Mouse (Mus musculus) hematopoietic stem cell, adult 5-6 weeks (primary cell): ENCODE measurements around the gene Sorbs1. TPM values are rescaled to one million over a fixed set of nuclear protein-coding genes. Genes with fewer than 3 reads are reported as not detected.

ENCODE experiments used
- ATAC-seq, 2 experiments: fragments of 125-278 bp in 1 of 2; replicated peaks in 1 of 2; 2 replicates each; pipeline ENCODE4 v1.8.0; 2016 to 2017; ENCODE audit warnings: inconsistent platforms in 2 of 2, mild to moderate bottlenecking in 2 of 2, moderate number of reproducible peaks in 2 of 2, low read depth in 1 of 2, moderate TSS enrichment in 1 of 2; ENCODE audit not compliant: low FRiP score in 2 of 2, poor library complexity in 2 of 2, severe bottlenecking in 2 of 2, insufficient read depth in 1 of 2, low TSS enrichment in 1 of 2
- total RNA-seq: library from RNA; stranded (forward); fragments of 172-1452, 232-1000 nt; gene quantifications from 2 replicates; pipeline ENCODE4 v1.2.3, GENCODE M21; 2017

The Sorbs1 gene
- total RNA-seq, 1 experiment from 2014 or later: 11.6 TPM

DNA sequence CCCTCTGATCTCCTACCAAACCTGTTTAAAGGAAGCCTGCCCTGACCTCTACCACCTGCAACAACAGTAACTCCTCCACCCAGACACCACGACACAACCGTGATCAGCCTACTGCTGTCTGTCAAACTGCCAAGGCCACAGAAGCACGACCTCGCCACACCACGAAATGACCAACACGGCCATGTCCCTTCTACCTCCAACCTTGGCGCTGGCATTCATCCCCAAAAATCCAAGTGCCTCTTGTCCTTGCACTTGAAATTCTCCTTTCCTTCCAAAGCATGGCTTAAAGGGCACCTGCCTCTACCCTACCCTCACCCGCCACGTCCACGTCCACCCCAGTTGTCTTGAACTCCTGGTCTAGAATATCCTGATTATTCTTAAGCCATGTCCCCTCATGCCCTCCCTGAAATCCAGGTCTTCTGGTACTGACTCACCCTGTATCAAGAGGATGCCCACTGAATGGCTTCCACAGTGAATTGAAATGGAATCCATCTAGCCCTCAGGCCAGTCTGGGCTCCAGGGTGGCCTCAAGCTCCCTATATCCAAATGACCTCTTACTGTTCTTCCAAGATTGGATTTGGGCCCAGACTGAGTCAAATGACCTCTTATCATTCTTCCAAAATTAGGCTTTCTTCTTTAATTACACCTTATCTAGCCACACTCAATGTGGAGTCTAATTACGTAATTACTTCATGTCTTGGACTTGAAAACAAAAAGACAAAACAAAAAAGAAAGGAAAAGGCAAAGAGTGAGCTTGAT, 16.9 kb downstream of the Sorbs1 start:
- ATAC-seq: no peak

DNA sequence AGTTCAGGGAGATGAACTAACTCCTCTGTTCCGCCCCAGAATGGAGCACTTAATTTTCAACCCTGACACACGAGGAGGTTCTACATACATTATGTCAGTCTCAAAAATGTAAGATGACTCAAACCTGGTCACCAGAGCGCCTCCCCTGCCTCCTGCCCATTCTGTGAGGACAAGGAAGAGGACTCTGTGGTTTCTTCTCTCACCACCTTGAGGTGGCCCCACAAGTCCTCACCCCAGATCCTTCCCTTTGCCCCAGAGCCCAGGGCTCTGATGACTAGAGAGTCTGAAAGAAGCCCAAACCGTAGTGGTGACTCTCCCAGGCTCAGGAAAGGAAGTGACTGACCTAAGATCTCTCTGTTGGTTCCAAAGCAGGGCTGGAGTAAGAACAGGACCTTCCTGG, 17.5 kb downstream of the Sorbs1 start:
- ATAC-seq: no peak

DNA sequence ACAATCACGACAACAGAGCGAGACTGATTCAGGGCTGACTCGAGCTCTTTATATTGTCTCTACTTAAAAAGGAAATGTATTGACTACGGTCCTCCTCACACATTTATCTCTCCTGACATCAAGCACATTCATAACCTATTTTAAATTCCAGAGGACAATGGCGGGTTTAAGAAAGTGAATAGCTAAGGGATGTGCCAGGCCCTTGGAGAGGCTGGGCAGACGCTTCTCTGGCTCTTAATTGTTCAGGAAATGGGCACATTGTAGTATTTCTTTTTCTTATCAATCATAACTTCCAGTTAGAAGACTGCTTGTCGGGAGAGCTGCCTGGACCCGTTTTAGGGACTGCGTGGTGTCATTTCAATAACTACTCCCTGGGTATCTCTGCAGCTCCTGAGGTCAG, 20.7 kb downstream of the Sorbs1 start:
- ATAC-seq: no peak

DNA sequence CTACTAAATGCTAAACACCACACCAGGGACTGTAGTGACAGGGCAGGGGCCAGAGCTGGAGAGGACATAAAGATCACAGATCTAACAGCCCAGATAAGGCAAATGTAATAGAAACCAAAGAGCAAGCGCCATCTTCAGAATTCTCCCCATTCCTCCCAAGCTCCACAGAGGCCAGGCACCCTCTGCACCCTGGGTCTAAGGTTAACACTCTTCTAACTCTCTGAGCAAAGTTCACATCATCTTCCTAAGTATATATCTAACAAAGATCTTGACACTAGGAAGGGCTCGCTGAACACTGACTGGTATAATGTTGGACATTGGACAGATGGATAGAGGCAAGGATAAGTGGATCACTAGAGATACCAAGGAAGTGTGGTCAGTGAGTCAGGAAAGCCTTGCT, 22.1 kb downstream of the Sorbs1 start:
- ATAC-seq: no peak

DNA sequence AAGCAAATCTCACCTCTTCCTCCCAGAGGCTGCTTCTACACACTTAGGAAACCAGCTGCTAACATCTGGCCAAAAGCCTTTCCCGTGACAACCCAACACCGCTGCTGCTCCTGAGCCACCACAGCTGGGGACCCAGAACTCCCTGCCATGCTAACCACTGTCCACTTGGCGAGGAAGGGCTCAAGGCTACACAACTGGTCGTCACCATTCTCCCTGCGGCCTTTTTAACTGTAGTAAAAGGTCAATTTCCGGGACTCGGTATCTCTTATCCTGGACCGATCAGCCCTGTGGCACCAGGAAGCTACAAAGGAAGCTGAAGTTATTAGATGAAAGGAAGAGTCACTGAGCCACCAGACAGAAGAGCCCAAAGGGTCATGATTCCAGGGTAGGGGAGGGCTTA, 22.8 kb downstream of the Sorbs1 start:
- ATAC-seq: no peak

DNA sequence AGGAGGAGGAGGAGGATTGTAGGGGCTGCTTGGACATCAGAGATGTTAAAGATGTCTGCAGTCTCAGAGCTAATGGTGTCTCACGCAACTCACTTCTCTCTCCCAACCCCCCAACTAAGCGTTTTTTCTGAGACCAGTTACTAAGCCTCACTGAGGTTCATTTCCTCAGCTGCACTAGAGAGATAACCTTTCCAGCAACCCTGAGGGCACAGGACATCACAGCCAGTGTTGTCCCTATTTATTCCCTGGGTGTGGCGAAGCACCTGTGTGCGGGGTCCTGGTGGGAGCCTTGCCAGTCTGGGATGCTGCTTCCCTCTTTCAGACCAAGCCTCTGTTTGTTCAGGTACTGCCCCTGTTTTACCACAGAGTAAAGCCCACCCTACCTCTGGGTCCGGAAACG, 23.9 kb downstream of the Sorbs1 start:
- no peak for ATAC-seq

DNA sequence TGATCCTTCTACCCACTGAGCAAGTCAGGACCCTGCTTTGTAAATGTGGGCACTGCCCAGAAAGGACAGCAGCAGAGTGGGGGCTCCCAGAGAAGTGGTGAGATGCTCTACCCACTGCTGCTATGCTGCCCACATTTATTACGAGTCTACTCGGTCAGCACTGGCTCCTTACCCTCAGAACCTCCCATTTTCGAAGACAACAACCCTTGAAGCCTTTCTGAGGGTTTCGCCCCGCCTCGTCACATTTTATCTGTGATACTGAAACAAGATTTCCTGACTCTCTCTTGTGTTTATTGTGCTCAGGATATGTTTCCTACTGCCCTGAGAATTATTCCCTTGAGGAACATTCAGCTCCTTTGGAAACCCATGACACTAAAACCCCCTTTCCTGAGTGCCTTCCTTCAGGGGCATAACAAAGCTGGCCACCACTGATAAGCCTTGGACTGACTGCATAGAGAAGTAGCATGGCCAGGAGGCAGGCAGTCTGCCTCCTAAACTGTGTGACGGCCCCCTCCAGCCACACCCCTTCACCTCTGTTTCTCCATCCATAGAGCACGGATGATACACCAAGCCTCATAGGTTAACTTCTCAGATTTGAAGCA, 24.6 kb downstream of the Sorbs1 start:
- ATAC-seq: no peak; a peak in 2 of 4 replicates

DNA sequence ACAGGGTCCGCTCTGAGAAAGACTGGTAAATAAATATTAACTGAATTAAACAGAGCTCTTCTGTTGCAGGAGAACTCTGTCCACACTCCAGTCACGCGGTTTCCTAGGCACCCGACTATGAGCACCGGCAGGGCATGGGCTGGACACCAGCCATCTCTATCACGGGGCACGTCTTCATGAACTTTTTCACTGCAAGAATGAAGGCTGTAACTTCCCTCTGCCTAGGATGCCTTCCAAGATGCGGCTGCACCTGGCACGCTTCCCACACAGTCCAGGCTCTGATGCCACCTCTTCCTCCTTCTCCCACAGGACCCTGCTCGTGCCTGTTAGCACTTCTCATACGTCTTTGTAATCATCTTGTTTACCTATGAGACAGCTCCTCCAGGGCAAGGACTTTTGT, 26.0 kb downstream of the Sorbs1 start:
- ATAC-seq: peak; percentile 50 to 77

DNA sequence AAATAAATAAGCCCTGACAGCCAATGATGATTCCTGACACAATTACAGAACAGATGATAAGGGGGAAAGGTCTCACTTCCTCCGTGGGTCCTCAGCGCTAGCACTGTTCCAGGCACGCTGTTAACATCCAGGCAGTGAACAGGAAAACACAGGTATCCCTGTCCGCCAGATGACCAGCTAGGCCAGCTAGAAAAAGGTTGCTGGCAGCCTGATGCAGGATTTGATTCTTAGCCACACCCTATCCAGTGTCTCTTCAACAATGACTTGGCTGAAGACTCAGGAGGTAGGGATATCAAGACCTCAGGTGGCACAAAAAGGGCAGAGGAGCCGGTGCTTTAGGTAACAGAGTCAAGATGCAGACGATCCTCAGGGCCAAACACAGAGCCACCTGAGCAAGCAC, 32.5 kb downstream of the Sorbs1 start:
- no peak for ATAC-seq

DNA sequence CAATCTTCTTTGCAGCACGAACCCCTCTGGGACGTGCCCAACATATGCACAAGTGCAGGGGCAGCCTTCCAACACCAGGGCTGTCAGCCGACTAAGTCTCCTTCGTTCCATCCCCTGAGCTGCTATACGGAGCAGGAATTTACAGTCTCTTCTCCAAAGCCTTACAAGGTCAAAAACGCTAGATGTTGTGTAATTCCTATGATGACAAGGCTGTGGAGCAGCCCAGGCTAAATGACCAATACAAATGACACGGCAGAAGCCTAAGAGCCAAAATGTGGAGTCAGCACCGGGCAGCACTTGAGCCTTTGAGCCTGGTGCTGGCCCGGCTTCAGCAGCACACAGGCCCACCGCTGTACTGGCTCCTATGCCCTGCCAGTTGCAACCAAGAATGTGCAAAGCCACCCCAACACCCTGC, 35.4 kb downstream of the Sorbs1 start:
- ATAC-seq: no peak

DNA sequence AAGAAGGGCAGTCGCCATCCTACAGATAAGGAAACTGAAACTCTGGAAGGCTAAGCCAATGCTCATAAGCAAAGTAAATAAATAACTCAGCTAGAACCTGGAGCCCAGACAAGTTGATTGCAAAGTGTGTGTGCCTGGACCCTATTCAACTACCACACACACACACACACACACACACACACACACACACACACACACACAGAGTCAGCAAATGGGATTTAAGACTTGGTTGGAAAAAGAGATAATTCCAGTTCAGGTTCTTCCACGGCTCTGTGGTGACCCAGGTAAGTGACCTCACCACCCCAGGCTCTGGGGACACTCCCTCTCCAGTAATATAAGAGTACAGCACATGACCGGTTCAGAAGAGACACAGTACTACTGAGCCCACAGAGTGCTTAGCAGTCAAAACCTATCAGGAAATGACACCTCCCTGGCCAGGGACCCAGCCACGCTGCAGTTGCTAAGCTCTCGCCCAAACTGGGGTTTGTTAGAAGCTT, 36.1 kb downstream of the Sorbs1 start:
- ATAC-seq: peak; percentile 43 to 54; a peak in 2 of 4 replicates

DNA sequence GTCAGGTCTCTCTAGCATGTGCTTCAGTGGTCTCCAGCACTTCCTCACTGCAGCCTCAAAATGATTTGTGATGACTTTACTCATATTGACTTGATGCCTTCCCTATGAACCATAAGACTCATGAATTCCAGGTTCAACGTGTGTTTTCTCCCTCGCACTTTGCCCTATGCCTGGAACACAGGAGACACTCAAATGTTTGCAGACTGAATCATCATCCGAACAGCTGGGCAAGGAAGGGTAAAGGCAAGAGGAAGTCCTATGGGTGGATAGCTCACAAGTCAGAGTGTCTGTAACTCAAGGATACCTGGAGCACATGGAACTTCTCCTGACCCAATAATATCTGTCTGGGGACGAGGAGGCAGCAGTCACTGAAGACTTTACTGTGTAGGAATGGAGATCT, 37.1 kb downstream of the Sorbs1 start:
- no peak for ATAC-seq

DNA sequence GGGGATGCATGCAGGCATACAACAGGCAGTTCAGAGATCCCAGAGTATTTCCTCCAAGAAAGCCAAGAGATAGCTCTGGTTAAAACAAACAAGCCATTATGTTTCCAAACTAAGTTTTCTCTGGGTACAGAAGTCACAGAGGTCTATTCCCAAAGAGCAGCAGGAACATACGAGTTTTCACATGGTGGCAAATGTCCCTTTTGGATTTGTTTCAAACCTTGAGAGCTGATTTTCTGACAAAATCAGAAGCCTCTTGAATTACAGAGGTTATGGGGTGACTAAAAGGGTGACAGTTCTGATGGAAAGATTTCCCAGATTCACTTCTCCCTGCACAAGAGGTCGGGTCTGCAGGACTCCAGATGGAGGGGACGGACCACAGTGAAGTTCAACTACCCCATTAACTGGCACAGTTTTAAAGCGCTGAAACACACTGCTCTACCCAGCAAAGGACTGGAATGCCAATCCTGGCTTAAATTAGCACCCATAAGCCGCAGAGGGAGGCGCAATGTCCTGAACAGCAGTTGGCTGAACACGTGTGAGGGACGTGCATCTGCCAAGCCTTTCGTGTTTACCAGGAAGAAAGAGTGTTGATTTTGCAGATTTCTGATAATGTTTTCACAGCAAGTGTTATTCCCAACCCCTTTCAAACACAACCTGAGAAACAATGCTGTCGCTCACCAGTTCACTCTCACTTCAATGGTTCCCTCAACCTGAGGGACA, 41.9 kb downstream of the Sorbs1 start:
- no peak for ATAC-seq

DNA sequence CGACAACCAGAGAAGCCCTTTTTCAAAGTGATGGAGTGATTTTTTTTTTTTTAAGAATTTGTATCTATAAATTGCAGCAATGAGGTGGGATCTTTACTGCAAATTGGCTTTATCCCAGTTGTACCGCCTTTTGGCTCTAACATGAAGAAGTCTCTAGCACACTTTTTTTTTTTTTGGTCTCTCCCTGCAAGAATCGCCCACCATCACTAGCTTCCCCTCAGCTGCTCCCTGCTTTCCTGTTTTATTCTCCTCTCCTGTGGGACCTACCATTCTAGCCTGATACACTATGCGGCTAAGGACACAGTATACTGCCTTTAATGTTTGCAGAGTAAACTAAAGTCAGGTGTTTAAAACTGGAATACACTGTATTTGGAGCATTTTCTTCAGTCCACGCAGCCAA, 43.8 kb downstream of the Sorbs1 start:
- ATAC-seq: no peak

DNA sequence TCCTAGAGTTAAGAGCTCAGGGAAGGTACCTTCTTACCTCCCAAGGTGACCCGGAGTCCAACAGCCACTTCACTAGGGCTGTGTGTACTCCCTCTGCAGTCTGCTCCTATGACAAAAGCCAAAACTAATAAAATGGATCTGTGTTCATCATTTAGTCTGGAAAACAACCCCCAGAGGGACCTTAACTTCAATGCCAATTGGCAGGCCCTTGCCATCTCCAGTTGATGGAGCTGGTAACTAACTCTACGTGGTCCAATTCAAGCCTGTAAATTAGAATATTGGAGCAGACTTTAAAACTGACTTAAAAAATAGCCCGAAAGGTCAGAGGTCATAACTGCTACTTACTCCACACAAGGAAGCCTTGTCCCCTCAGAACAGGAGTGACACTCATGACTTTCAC, 45.3 kb downstream of the Sorbs1 start:
- ATAC-seq: no peak

DNA sequence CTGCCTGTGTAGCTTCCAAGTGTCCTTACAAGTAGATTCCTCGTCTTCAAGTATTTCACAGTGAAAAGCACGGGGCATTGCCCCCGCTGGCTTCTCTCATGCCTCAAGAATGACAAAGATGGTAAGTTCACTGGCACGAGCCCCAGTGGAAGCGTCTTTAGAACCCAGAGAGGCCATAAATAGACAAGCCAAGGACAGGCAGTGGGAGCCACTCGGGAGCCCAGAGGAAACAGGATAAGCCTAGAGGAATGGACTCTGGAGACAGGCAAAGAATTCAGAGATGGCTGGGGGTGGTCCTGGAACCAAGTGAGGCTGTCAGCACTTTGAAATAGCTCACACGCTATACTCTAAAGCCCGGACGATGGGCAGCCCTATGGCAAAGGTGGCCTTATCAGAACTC, 45.8 kb downstream of the Sorbs1 start:
- no peak for ATAC-seq

DNA sequence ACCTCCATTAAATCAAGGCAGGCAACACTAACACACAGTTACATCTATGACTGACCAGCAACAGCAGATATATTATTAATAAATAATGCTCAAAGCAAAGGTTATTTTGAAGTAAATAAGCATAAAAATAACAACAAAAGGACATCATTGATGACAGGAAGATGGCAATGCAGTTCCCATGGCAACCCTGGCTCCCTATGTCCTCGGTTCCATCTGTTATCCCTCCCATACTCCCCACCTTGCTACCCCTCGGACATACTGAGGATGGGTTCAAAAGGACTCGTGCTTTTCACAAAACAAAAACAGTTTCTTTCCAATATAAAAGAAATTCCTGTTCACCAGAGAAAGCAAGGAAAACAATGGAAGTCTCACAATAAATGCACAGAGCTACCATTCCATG, 48.2 kb downstream of the Sorbs1 start:
- no peak for ATAC-seq

DNA sequence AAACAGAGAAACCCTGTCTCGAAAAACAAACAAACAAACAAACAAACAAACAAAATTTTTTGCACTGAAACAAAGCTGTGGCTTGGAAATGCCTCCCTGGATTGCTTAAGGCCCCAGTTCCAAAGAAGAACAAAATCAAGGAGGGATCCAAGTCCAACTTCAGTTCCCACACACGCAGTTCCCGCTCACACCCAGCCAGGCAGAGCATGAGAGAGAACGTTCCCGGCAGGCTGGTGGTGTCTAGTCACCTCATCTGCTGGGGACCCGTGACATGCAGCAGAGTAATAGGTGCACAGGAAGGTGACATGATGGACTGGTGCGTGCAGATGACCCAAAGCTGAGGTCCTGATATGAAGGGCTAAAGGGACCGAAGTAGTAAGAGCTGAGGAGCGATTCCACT, 49.2 kb downstream of the Sorbs1 start:
- no peak for ATAC-seq
